Mouse (Mus musculus) liver, embryonic 14.5 days (tissue): ENCODE data around the gene Dpf2. TPM values are rescaled to one million over a fixed set of nuclear protein-coding genes. Genes with fewer than 3 reads are reported as not detected.

Experiments
- ATAC-seq: fragments of 200-750 bp; cut with Nextera tagmentation; 2 replicates; pipeline ENCODE4 v1.8.0; 2017; ENCODE audit warnings: moderate number of reproducible peaks, mild to moderate bottlenecking, moderate library complexity; ENCODE audit not compliant: insufficient read depth
- DNase-seq, 3 experiments: peaks; one replicate each; pipeline ENCODE4 v3.0.0-alpha.2; 2012 to 2013; ENCODE audit warnings: low read depth in 3 of 3, low spot score in 3 of 3
- H3K27ac ChIP-seq: fragments of 300-500 bp; sonication (generic); 2 replicates; pipeline ENCODE4 v1.5.1; 2014; ENCODE audit warnings: moderate library complexity, mild to moderate bottlenecking, control low read depth, inconsistent platforms
- H3K27me3 ChIP-seq: fragments of 300-500 bp; sonication (generic); 2 replicates; pipeline ENCODE4 v1.6.1; 2014; ENCODE audit warnings: mild to moderate bottlenecking, low read length, moderate library complexity; ENCODE audit not compliant: control insufficient read depth, insufficient read depth
- H3K36me3 ChIP-seq: fragments of 300-500 bp; sonication (generic); replicated peaks from 2 replicates; pipeline ENCODE4 v1.6.1; 2014; ENCODE audit warnings: low read depth; ENCODE audit not compliant: control insufficient read depth, insufficient read depth
- H3K4me1 ChIP-seq, 2 experiments: fragments of 200-500 bp in 1 of 2; fragments of 300-500 bp in 1 of 2; sonication (generic) in 1 of 2; replicated peaks; 2 replicates each; pipeline ENCODE4 v1.6.1; 2012 to 2014; ENCODE audit warnings: antibody characterized with exemption in 1 of 2, inconsistent platforms in 1 of 2, low read length in 1 of 2; ENCODE audit not compliant: control insufficient read depth in 2 of 2, insufficient read depth in 2 of 2
- H3K4me2 ChIP-seq: fragments of 300-500 bp; sonication (generic); 2 replicates; pipeline ENCODE4 v1.6.1; 2014; ENCODE audit warnings: low read depth, mild to moderate bottlenecking, control low read depth, moderate library complexity
- H3K4me3 ChIP-seq, 2 experiments: fragments of 200-500 bp in 1 of 2; fragments of 300-500 bp in 1 of 2; sonication (generic) in 1 of 2; 2 replicates each; pipeline ENCODE4 v1.5.1; 2012 to 2014; ENCODE audit warnings: low read depth in 2 of 2, low read length in 2 of 2, mild to moderate bottlenecking in 2 of 2, control low read depth in 1 of 2, inconsistent platforms in 1 of 2, moderate library complexity in 1 of 2; ENCODE audit not compliant: insufficient read depth in 1 of 2
- H3K9ac ChIP-seq: fragments of 300-500 bp; sonication (generic); replicated peaks from 2 replicates; pipeline ENCODE4 v1.6.1; 2014; ENCODE audit warnings: mild to moderate bottlenecking, control low read depth, moderate library complexity
- H3K9me3 ChIP-seq: fragments of 300-500 bp; sonication (generic); 2 replicates; pipeline ENCODE4 v1.6.1; 2016; ENCODE audit warnings: low read length, mixed read lengths; ENCODE audit not compliant: control insufficient read depth
- CTCF ChIP-seq: IDR thresholded peaks from 2 replicates; pipeline ENCODE4 v1.5.1; 2016; ENCODE audit warnings: antibody characterized with exemption, low read depth, control low read depth
- EP300 ChIP-seq: IDR thresholded peaks from 2 replicates; pipeline ENCODE4 v1.6.1; 2016; ENCODE audit warnings: antibody characterized with exemption, low read depth
- WGBS: fragments of 180-500 bp; shearing (Covaris S2); extraction: QIAGEN DNeasy Blood & Tissue Kit; methylation state at CpG from one replicate; pipeline ENCODE4 v1.1.7; 2014; ENCODE audit not compliant: insufficient replicate concordance; 5-methylcytosine and 5-hydroxymethylcytosine counted together
- polyA plus RNA-seq, 2 experiments: library from polyadenylated mRNA; depleted of rRNA in 1 of 2; stranded (reverse) in 1 of 2; unstranded in 1 of 2; fragments of >200 nt; fragmentation: Nextera tagmentation in 1 of 2; extraction: Ambion mirVana in 1 of 2; gene quantifications; 2 replicates each; pipeline versions ENCODE4 v1.2.1 to v1.2.3; 2012 to 2014

Dpf2 gene
- polyA plus RNA-seq, 2 experiments = 35.3 to 45.1 TPM

DNA sequence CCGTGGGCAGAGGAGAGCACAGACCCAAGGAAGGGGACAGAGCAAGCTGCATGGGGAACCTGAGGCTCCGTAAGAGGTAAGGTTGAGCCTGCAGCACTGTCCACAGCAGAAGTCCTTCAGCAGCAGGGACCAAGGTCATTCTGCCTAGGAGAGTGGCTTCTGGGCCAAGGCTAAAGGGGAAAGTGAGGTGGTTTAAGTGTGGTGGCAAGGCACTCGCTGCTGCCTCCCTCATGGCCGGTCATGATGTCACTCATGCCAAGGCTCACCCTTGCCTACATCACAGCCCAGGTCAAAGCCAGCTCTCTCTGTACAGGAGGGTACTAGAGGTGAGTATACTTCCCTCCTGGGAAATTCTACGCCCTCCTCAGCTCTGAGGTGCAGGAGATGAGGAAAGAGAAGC is 49.0 kb downstream of the Dpf2 start:
- no peaks in the 10 kb centered on the region for H3K27me3 ChIP-seq
- DNase-seq (no peak), ATAC-seq (no peak)
- no peaks in the 10 kb centered on the region for H3K9me3 ChIP-seq
- no peak overlapping the region for H3K9ac ChIP-seq
- peaks cover 14% of the 10 kb centered on the region for H3K36me3 ChIP-seq
- H3K4me1 ChIP-seq = no peaks in the 10 kb centered on the region
- no peak for TF ChIP-seq CTCF
- TF ChIP-seq EP300 = no peak
- H3K27ac ChIP-seq = no peak overlapping the region
- no peak overlapping the region for H3K4me2 ChIP-seq
- WGBS = 89% methylated on average over 5 of the region's 5 CpGs
- H3K4me3 ChIP-seq = no peak overlapping the region

- Histone ChIP-seq H3K4me3 (no peak overlapping the region), H3K36me3 (peaks cover 14% of the 10 kb centered on the region)
- TF ChIP-seq CTCF (peak; percentile 34; the same call in 1 of the 2 replicates), EP300 (no peak)
These were observed 50.3 kb downstream of the Dpf2 start for GRCm38 (mm10) chr19:5862335-5863085.

DNA sequence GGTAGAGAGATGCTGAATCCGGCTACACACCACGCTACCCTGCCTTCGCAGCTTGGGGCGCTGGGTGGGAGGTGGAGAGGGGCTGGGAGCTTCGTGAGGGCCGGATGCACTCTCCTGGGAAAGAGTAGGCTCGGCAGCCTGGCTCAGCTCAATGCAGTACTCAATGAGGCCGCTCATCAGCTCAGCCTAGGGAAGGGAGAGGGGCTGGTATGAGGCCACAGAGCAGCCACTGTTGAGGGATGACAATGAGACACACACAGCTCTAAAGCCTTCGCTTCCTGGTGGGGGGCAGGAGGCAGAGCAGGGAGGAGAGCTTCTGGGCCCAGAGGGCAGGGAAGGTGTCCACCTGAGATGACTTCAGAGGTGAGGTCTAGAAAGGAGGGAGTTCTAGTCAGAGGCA is 56.2 kb downstream of the Dpf2 start:
- no peak overlapping the region for H3K9ac ChIP-seq
- H3K27ac ChIP-seq = no peak overlapping the region
- no peaks in the 10 kb centered on the region for H3K27me3 ChIP-seq
- H3K4me1 ChIP-seq = peaks cover 4 to 5% of the 10 kb centered on the region in 2 experiments; a peak in 3 of 4 replicates
- H3K36me3 ChIP-seq = peaks cover 6% of the 10 kb centered on the region
- DNase-seq = no peak
- no peak for ATAC-seq
- no peaks in the 10 kb centered on the region for H3K9me3 ChIP-seq
- WGBS = 75% methylated on average over 9 of the region's 9 CpGs
- TF ChIP-seq CTCF (no peak), EP300 (no peak)
- H3K4me3 ChIP-seq = no peak overlapping the region
- H3K4me2 ChIP-seq = no peak overlapping the region

More at GRCm38 (mm10) chr19:5862335-5863085, 50.3 kb downstream of the Dpf2 start:
- DNase-seq (no peak), ATAC-seq (no peak)
- H3K4me2 ChIP-seq = no peak overlapping the region
- H3K9me3 ChIP-seq = no peaks in the 10 kb centered on the region
- no peak overlapping the region for H3K27ac ChIP-seq
- H3K4me1 ChIP-seq = no peaks in the 10 kb centered on the region
- 86% methylated on average over 14 of the region's 14 CpGs for WGBS
- H3K9ac ChIP-seq = no peak overlapping the region
- H3K27me3 ChIP-seq = no peaks in the 10 kb centered on the region

DNA sequence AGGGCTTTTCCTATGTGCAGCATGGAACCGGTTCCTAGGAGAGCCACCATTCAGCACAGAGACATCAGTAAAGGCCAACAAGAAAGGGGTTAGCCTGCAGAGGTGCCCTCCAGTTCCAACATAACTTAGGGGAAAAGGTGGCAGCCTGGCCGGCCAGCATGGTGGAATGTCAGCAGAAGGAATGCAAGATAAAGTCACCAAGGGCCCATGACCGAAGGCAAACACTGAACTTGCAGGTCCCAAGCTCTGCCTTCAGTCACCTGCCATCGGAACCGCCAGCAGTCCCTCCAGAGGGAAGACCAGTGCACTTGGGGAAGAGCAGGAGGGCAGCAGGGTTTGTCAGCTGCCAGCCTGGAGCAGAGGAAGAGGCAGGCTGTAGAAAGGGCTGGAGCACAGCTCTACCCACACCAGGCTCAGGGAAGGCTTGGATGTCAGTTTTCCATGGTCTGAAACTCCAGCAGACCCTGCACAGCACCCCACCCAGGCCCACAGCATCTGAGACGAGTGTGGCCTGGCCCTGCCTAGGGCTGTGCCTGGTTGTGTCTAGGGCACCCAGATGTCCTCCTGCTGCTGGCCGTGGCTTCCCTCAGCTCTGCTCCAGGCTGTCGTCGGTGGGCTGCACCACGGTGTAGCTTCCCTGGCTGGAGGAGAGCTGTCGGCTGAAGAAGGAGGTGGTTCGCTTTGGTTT is 60.6 kb downstream of the Dpf2 start:
- H3K4me1 ChIP-seq = peaks cover 37 to 39% of the 10 kb centered on the region in 2 experiments
- H3K9me3 ChIP-seq = no peaks in the 10 kb centered on the region
- H3K4me2 ChIP-seq = no peak overlapping the region
- H3K4me3 ChIP-seq = no peak overlapping the region
- no peak overlapping the region for H3K27ac ChIP-seq
- ATAC-seq (no peak), DNase-seq (no peak)
- H3K27me3 ChIP-seq = no peaks in the 10 kb centered on the region
- H3K9ac ChIP-seq = peak overlapping the region; percentile 35; the same call in 1 of the 2 replicates
- no peaks in the 10 kb centered on the region for H3K36me3 ChIP-seq
- 73% methylated on average over 12 of the region's 12 CpGs for WGBS
- TF ChIP-seq EP300 (no peak), CTCF (no peak)

DNA sequence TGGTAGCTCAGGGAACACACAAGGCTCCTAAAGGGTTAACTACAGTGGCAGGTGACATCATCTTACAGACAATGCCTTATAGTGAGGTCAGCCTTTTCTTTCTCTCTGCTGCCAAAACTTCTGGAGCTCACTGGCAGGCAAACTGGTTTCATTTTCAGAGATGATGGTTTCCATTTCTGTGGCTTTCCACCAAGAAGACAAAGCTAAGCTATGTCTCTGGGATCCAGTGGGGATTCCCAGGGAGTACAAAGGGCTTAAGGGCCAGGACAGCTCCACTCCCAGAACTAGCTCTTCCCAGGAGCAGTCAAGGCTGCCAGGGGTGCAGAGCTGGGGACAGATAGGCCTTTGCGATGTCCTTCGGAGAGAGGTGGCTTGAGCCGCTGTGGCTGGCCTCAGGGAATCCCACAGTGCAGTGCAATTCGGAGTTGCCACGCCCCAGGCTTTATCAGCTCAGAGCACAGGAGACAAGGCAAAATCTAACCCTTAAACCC is 61.3 kb downstream of the Dpf2 start:
- TF ChIP-seq EP300 (no peak), CTCF (no peak)
- no peak for DNase-seq
- Histone ChIP-seq H3K9ac (peak overlapping the region; percentile 35), H3K27ac (no peak overlapping the region), H3K4me2 (peak overlapping the region; percentile 40), H3K36me3 (no peaks in the 10 kb centered on the region), H3K4me3 (no peak overlapping the region), H3K4me1 (peaks cover 44 to 46% of the 10 kb centered on the region in 2 experiments), H3K9me3 (no peaks in the 10 kb centered on the region), H3K27me3 (no peaks in the 10 kb centered on the region)
- no peak for ATAC-seq
- 25% methylated on average over 5 of the region's 5 CpGs for WGBS
